Comparison of ENCODE assay signal across 14 mouse cellular contexts in the genomic region with DNA sequence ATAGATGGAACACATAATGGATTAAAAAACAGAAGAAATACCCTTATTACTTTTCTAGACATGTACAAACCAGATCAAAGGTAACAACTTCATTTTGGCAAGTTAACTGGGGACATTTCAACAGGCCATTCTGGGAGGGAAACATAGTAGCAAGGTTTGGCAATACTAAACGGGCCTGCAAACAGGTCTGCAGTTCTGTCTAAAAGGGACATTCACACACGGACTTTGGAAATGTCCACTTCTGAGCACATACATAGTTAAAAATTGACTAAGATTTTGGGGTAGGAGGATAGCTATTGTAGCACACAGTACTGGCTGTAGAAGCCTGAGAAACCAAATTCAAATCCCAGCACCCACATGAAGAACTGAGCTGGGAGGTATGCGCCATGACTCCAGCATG.
"Had no signal": no experiment of that assay in that cellular context is flagged by ENCODE, and none has a peak within 500 bp of the region (broad histone marks: within the 10 kb centered on the region; RNA-seq: fewer than 3 reads in every experiment).

No protein-coding gene starts in this region.

- ATAC-seq: hindbrain, embryonic 16.5 days; inflammation-experienced regulatory T-cells, adult 6 months; intestine, postnatal 0 days; midbrain, embryonic 15.5 days had no signal

- H3K27ac ChIP-seq: kidney, embryonic 15.5 days; limb, embryonic 10.5 days; midbrain, embryonic 15.5 days; neural tube, embryonic 12.5 days; stomach, postnatal 0 days had no signal

- H3K9ac ChIP-seq: kidney, embryonic 15.5 days; lung, embryonic 14.5 days; midbrain, embryonic 15.5 days; neural tube, embryonic 12.5 days had no signal

- H3K4me2 ChIP-seq: kidney, embryonic 15.5 days; lung, embryonic 14.5 days; midbrain, embryonic 11.5 days; midbrain, embryonic 15.5 days; neural tube, embryonic 12.5 days had no signal

- H3K4me3 ChIP-seq: kidney, embryonic 15.5 days; limb, embryonic 10.5 days; midbrain, embryonic 15.5 days; neural tube, embryonic 12.5 days had no signal

- DNase-seq: kidney, postnatal 14 days; lung, embryonic 14.5 days; lung, postnatal 10 days; lung, postnatal 4 days; thymus, postnatal 4 days had no signal

- H3K9me3 ChIP-seq: kidney, embryonic 15.5 days; limb, embryonic 10.5 days; midbrain, embryonic 15.5 days; neural tube, embryonic 12.5 days had no signal

- H3K4me1 ChIP-seq: kidney, embryonic 15.5 days; midbrain, embryonic 15.5 days had no signal

- H3K27me3 ChIP-seq: kidney, embryonic 15.5 days; midbrain, embryonic 15.5 days; neural tube, embryonic 12.5 days had no signal

- H3K36me3 ChIP-seq: limb, embryonic 10.5 days; midbrain, embryonic 15.5 days; neural tube, embryonic 12.5 days had no signal
